Comparison of ENCODE assay signal across 9 mouse cellular contexts in genomic region chr8:123717516-123718490, GRCm38 (mm10).
DNase-seq lines count a peak whose midpoint lies in the region; ATAC-seq and TF ChIP-seq lines count a peak whose summit lies in the region.
"Had no signal": no experiment of that assay in that cellular context is flagged by ENCODE, and none has a peak within 500 bp of the region (broad histone marks: within the 10 kb centered on the region; RNA-seq: fewer than 3 reads in every experiment).

No protein-coding gene starts in this region.

- H3K4me1 ChIP-seq in midbrain, embryonic 11.5 days (ENCODE audit: control insufficient read depth, insufficient read depth, low read length), result peaks cover 16% of the 10 kb centered on the region
- no peaks in the 10 kb centered on the region for H3K4me1 ChIP-seq in midbrain, postnatal 0 days (ENCODE audit: insufficient read depth, low read length)
- H3K4me1 ChIP-seq in embryonic facial prominence, embryonic 10.5 days, result peaks cover 61% of the 10 kb centered on the region

- ATAC-seq in midbrain, embryonic 11.5 days (ENCODE audit: low FRiP score), result 0 out of 2 replicates have a peak, but pooled peaks have one; percentile 16
- no peak for ATAC-seq in midbrain, postnatal 0 days (ENCODE audit: low FRiP score)
- no peak for ATAC-seq in cerebellum, adult (ENCODE audit: insufficient number of reproducible peaks, low FRiP score, low TSS enrichment)

- H3K9ac ChIP-seq in midbrain, embryonic 11.5 days (ENCODE audit: low read length), result no peak overlapping the region
- H3K9ac ChIP-seq in midbrain, postnatal 0 days (replicated peaks; ENCODE audit: low read length, poor library complexity, severe bottlenecking), result no peak overlapping the region
- H3K9ac ChIP-seq: limb, embryonic 13.5 days had no signal

- no peak overlapping the region for H3K4me2 ChIP-seq in midbrain, embryonic 11.5 days
- no peak overlapping the region for H3K4me2 ChIP-seq in midbrain, postnatal 0 days (ENCODE audit: low read depth, low read length, poor library complexity, severe bottlenecking)
- H3K4me2 ChIP-seq: limb, embryonic 13.5 days had no signal

- no peak overlapping the region for H3K27ac ChIP-seq in midbrain, embryonic 11.5 days (ENCODE audit: low read depth, low read length)
- H3K27ac ChIP-seq in midbrain, postnatal 0 days (ENCODE audit: low read depth, low read length), result no peak overlapping the region
- H3K27ac ChIP-seq in embryonic facial prominence, embryonic 10.5 days (replicated peaks), result 0 out of 2 replicates have a peak overlapping the region, but pooled peaks have one; percentile 57
- H3K27ac ChIP-seq: limb, embryonic 13.5 days had no signal

- 79% methylated on average over 14 of the region's 15 CpGs for WGBS in midbrain, embryonic 11.5 days
- WGBS in midbrain, postnatal 0 days, result 81% methylated on average over 14 of the region's 15 CpGs
- 66% methylated on average over 15 of the region's 15 CpGs for WGBS in embryonic facial prominence, embryonic 10.5 days

- no peaks in the 10 kb centered on the region for H3K27me3 ChIP-seq in midbrain, embryonic 11.5 days (ENCODE audit: control insufficient read depth, insufficient read depth, low read length)
- H3K27me3 ChIP-seq in midbrain, postnatal 0 days (ENCODE audit: insufficient read depth, low read length), result no peaks in the 10 kb centered on the region; the same call in 1 of the 2 replicates
- H3K27me3 ChIP-seq in embryonic facial prominence, embryonic 10.5 days (replicated peaks; ENCODE audit: low read depth, poor library complexity, severe bottlenecking), result no peaks in the 10 kb centered on the region; the same call in none of the 2 replicates
- H3K27me3 ChIP-seq: limb, embryonic 13.5 days had no signal

- no peak for TF ChIP-seq CTCF in midbrain, postnatal 0 days (IDR thresholded peaks at IDR 0.05)

- no peak overlapping the region for H3K4me3 ChIP-seq in midbrain, embryonic 11.5 days (ENCODE audit: low read depth, low read length)
- no peak overlapping the region for H3K4me3 ChIP-seq in midbrain, postnatal 0 days (ENCODE audit: low read depth, low read length)
- H3K4me3 ChIP-seq in embryonic facial prominence, embryonic 10.5 days, result no peak overlapping the region
- H3K4me3 ChIP-seq: limb, embryonic 13.5 days had no signal

- no peaks in the 10 kb centered on the region for H3K36me3 ChIP-seq in midbrain, embryonic 11.5 days (ENCODE audit: control insufficient read depth, insufficient read depth, low read length)
- no peaks in the 10 kb centered on the region for H3K36me3 ChIP-seq in midbrain, postnatal 0 days (ENCODE audit: insufficient read depth, low read length)
- H3K36me3 ChIP-seq in embryonic facial prominence, embryonic 10.5 days (replicated peaks), result no peaks in the 10 kb centered on the region
- H3K36me3 ChIP-seq: limb, embryonic 13.5 days had no signal

- DNase-seq in midbrain, embryonic 11.5 days (ENCODE audit: low spot score, missing footprints), result no peak
- no peak for DNase-seq in midbrain, postnatal 0 days (ENCODE audit: low spot score)
- no peak for DNase-seq in embryonic facial prominence, embryonic 10.5 days (ENCODE audit: low spot score)
- DNase-seq in kidney, adult 11 months, result peak; percentile 73
- peak; percentile 87 to 92 for DNase-seq in lung, adult 18-20 months
- DNase-seq in frontal cortex, postnatal 10 days (ENCODE audit: low spot score in 2 of 2), result no peak
- DNase-seq in right cerebral cortex, adult 18-20 months, result no peak

- no peaks in the 10 kb centered on the region for H3K9me3 ChIP-seq in midbrain, embryonic 11.5 days (ENCODE audit: control insufficient read depth, low read length)
- no peaks in the 10 kb centered on the region for H3K9me3 ChIP-seq in midbrain, postnatal 0 days (ENCODE audit: low read length)
- H3K9me3 ChIP-seq in embryonic facial prominence, embryonic 10.5 days, result no peaks in the 10 kb centered on the region
- H3K9me3 ChIP-seq: limb, embryonic 13.5 days had no signal

Comparison
In these comparisons a context has a peak if more than half of its experiments do, and no peak if none do; other contexts are left out.
1. DNase-seq: peak in kidney, adult 11 months (single experiment) and lung, adult 18-20 months (2 of 2); none in midbrain, embryonic 11.5 days (single experiment), midbrain, postnatal 0 days (single experiment), embryonic facial prominence, embryonic 10.5 days (single experiment), frontal cortex, postnatal 10 days (0 of 2) and right cerebral cortex, adult 18-20 months (single experiment).